9 mouse cellular contexts compared by ENCODE assay signal in the genomic region with DNA sequence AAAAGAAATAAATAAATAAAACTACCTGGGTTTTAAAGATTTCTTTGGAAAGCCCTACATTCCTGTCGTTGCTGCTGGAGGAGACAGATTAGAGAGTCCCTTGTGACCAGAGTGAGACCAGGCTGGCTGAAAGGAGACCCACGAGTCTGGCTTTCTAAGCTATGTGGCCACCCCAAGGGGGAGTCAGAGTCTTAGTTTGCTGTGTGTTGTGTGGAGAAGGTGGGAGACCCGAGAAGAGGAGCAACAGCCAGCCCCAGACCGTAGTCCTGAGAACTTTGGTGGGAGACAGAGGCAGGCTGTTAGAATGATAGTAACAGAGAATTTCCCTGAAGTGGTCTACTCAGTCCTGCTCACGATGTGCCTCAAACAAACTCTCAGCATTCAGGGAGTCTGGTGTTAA. TPM values are rescaled to one million over a fixed set of nuclear protein-coding genes. Genes with fewer than 3 reads are reported as not detected.
A peak's percentile ranks its signal among the peaks of the same experiment; 100 is the strongest.
DNase-seq lines count a peak whose midpoint lies in the region; ATAC-seq lines count a peak whose summit lies in the region.
"Had no signal": no experiment of that assay in that cellular context is flagged by ENCODE, and none has a peak within 500 bp of the region (broad histone marks: within the 10 kb centered on the region; RNA-seq: fewer than 3 reads in every experiment).

No protein-coding gene starts in this region.

- peak; percentile 54 for DNase-seq in R1 (ENCODE audit: low read depth, low spot score)
- DNase-seq in embryonic facial prominence, embryonic 14.5 days (ENCODE audit: low spot score) = peak; percentile 17
- DNase-seq in midbrain, embryonic 11.5 days (ENCODE audit: low spot score, missing footprints) = peak; percentile 85
- no peak for DNase-seq in thymus, postnatal 25 days
- no peak for DNase-seq in adrenal gland, postnatal 10 days
- DNase-seq in cerebellum, adult 11 months = no peak

- H3K9me3 ChIP-seq in intestine, embryonic 15.5 days = no peaks in the 10 kb centered on the region
- H3K9me3 ChIP-seq in intestine, embryonic 16.5 days (ENCODE audit: control insufficient read depth, low read length) = no peaks in the 10 kb centered on the region
- no peaks in the 10 kb centered on the region for H3K9me3 ChIP-seq in embryonic facial prominence, embryonic 14.5 days (ENCODE audit: control insufficient read depth, low read length)
- H3K9me3 ChIP-seq in midbrain, embryonic 11.5 days (ENCODE audit: control insufficient read depth, low read length) = no peaks in the 10 kb centered on the region

- no peak for ATAC-seq in intestine, embryonic 15.5 days
- ATAC-seq in intestine, embryonic 16.5 days = no peak
- no peak for ATAC-seq in embryonic facial prominence, embryonic 14.5 days (ENCODE audit: low read depth)
- ATAC-seq in midbrain, embryonic 11.5 days (ENCODE audit: low FRiP score) = 0 out of 2 replicates have a peak, but pooled peaks have one; percentile 9

- 3% methylated on average over 5 of the region's 5 CpGs for WGBS in intestine, embryonic 15.5 days
- 2% methylated on average over 5 of the region's 5 CpGs for WGBS in intestine, embryonic 16.5 days
- WGBS in embryonic facial prominence, embryonic 14.5 days = 0% methylated on average over 5 of the region's 5 CpGs
- WGBS in midbrain, embryonic 11.5 days = 2% methylated on average over 5 of the region's 5 CpGs

- no peak overlapping the region for H3K9ac ChIP-seq in intestine, embryonic 15.5 days
- H3K9ac ChIP-seq in intestine, embryonic 16.5 days (ENCODE audit: low read depth, low read length) = no peak overlapping the region
- H3K9ac ChIP-seq in embryonic facial prominence, embryonic 14.5 days (ENCODE audit: low read depth, low read length) = no peak overlapping the region
- no peak overlapping the region for H3K9ac ChIP-seq in midbrain, embryonic 11.5 days (ENCODE audit: low read length)

- H3K27ac ChIP-seq in intestine, embryonic 15.5 days = no peak overlapping the region
- no peak overlapping the region for H3K27ac ChIP-seq in intestine, embryonic 16.5 days (ENCODE audit: low read length)
- no peak overlapping the region for H3K27ac ChIP-seq in embryonic facial prominence, embryonic 14.5 days (replicated peaks; ENCODE audit: low read depth, low read length)
- no peak overlapping the region for H3K27ac ChIP-seq in midbrain, embryonic 11.5 days (ENCODE audit: low read depth, low read length)

- H3K4me3 ChIP-seq in intestine, embryonic 15.5 days (replicated peaks) = no peak overlapping the region
- H3K4me3 ChIP-seq in intestine, embryonic 16.5 days (ENCODE audit: low read length) = no peak overlapping the region
- no peak overlapping the region for H3K4me3 ChIP-seq in embryonic facial prominence, embryonic 14.5 days (ENCODE audit: low read depth, low read length)
- no peak overlapping the region for H3K4me3 ChIP-seq in midbrain, embryonic 11.5 days (ENCODE audit: low read depth, low read length)

- 0 out of 2 replicates have a peak overlapping the region, but pooled peaks have one; percentile 96 for H3K4me2 ChIP-seq in intestine, embryonic 15.5 days (replicated peaks)
- no peak overlapping the region for H3K4me2 ChIP-seq in intestine, embryonic 16.5 days (ENCODE audit: low read depth, low read length)
- H3K4me2 ChIP-seq in embryonic facial prominence, embryonic 14.5 days (ENCODE audit: low read depth, low read length) = no peak overlapping the region; the same call in 1 of the 2 replicates
- H3K4me2 ChIP-seq in midbrain, embryonic 11.5 days = no peak overlapping the region

- H3K27me3 ChIP-seq in intestine, embryonic 15.5 days (replicated peaks) = peaks cover 71% of the 10 kb centered on the region
- H3K27me3 ChIP-seq in intestine, embryonic 16.5 days (replicated peaks; ENCODE audit: control insufficient read depth, insufficient read depth, low read length) = peaks cover 58% of the 10 kb centered on the region
- H3K27me3 ChIP-seq in embryonic facial prominence, embryonic 14.5 days (replicated peaks; ENCODE audit: control insufficient read depth, insufficient read depth, low read length) = peaks cover 70% of the 10 kb centered on the region
- peaks cover 48% of the 10 kb centered on the region for H3K27me3 ChIP-seq in midbrain, embryonic 11.5 days (ENCODE audit: control insufficient read depth, insufficient read depth, low read length)

- H3K4me1 ChIP-seq in intestine, embryonic 15.5 days (replicated peaks) = peaks cover 8% of the 10 kb centered on the region; the same call in 1 of the 2 replicates
- peaks cover 9% of the 10 kb centered on the region for H3K4me1 ChIP-seq in intestine, embryonic 16.5 days (ENCODE audit: control insufficient read depth, insufficient read depth, low read length)
- H3K4me1 ChIP-seq in embryonic facial prominence, embryonic 14.5 days (ENCODE audit: control insufficient read depth, insufficient read depth, low read length) = no peaks in the 10 kb centered on the region
- no peaks in the 10 kb centered on the region for H3K4me1 ChIP-seq in midbrain, embryonic 11.5 days (ENCODE audit: control insufficient read depth, insufficient read depth, low read length)

- H3K36me3 ChIP-seq in intestine, embryonic 15.5 days = no peaks in the 10 kb centered on the region
- H3K36me3 ChIP-seq in intestine, embryonic 16.5 days (ENCODE audit: control insufficient read depth, insufficient read depth, low read length) = no peaks in the 10 kb centered on the region
- no peaks in the 10 kb centered on the region for H3K36me3 ChIP-seq in embryonic facial prominence, embryonic 14.5 days (ENCODE audit: control insufficient read depth, insufficient read depth, low read length)
- H3K36me3 ChIP-seq in midbrain, embryonic 11.5 days (ENCODE audit: control insufficient read depth, insufficient read depth, low read length) = no peaks in the 10 kb centered on the region

RNA-seq across cellular contexts. Expression of gene Shisa6, which starts 1.6 kb away (rescaled TPM):
- polyA plus RNA-seq in intestine, embryonic 15.5 days (2015; fragmentation: Nextera tagmentation; extraction: Ambion mirVana) = 0.15 and 0.45 TPM in 2 replicates
- 0.05 and 0.06 TPM in 2 replicates for polyA plus RNA-seq in intestine, embryonic 16.5 days (2015; fragmentation: Nextera tagmentation; extraction: Ambion mirVana)
- polyA plus RNA-seq in embryonic facial prominence, embryonic 14.5 days (2014; fragmentation: Nextera tagmentation; extraction: Ambion mirVana) = 0.16 and 0.29 TPM in 2 replicates
- 0.57 and 1.4 TPM in 2 replicates for polyA plus RNA-seq in midbrain, embryonic 11.5 days (2014; fragmentation: Nextera tagmentation; extraction: Ambion mirVana)
- total RNA-seq in adrenal gland, postnatal 10 days (2021) = under 1 TPM; 0.15 to 0.21 TPM
- total RNA-seq: CH12.LX had no signal

Comparison
In these comparisons a context has a peak if more than half of its experiments do, and no peak if none do; other contexts are left out.
1. DNase-seq: peak in R1 (single experiment), embryonic facial prominence, embryonic 14.5 days (single experiment) and midbrain, embryonic 11.5 days (single experiment); none in thymus, postnatal 25 days (single experiment), adrenal gland, postnatal 10 days (single experiment) and cerebellum, adult 11 months (single experiment).